Mouse (Mus musculus) thymus, postnatal 10 days (tissue): ENCODE measurements at regions not wholly inside any gene's neighbourhood (a gene's known extent, or its start where the extent isn't known, plus 50 kb on each side); places are given as distances from the start of the nearest gene placed in this dataset.

Source experiments
- DNase-seq, 2 experiments: peaks; one replicate each; pipeline ENCODE4 v3.0.0; 2021; ENCODE audit warnings: low spot score in 2 of 2

GRCm38 (mm10) chr7:37377889-37378521, 395.4 kb downstream of the Zfp536 start:
- DNase-seq, result no peak

- DNase-seq, result no peak
Observed at GRCm38 (mm10) chr7:37387871-37388270, 385.6 kb downstream of the Zfp536 start.

GRCm38 (mm10) chr7:37388843-37389702, 384.4 kb downstream of the Zfp536 start:
- no peak for DNase-seq

- no peak for DNase-seq
Observed at GRCm38 (mm10) chr7:37389703-37390087, 383.7 kb downstream of the Zfp536 start.

- DNase-seq, result no peak
Observed at GRCm38 (mm10) chr7:37390271-37390670, 383.2 kb downstream of the Zfp536 start.

- DNase-seq, result no peak
Observed at GRCm38 (mm10) chr7:37392122-37392521, 381.3 kb downstream of the Zfp536 start.

GRCm38 (mm10) chr7:37392604-37393003, 380.8 kb downstream of the Zfp536 start:
- DNase-seq, result no peak

- DNase-seq, result no peak
Observed at GRCm38 (mm10) chr7:37393071-37393470, 380.4 kb downstream of the Zfp536 start.

GRCm38 (mm10) chr7:37394965-37395426, 378.4 kb downstream of the Zfp536 start:
- DNase-seq, result no peak

GRCm38 (mm10) chr7:37395881-37396513, 377.4 kb downstream of the Zfp536 start:
- no peak for DNase-seq

GRCm38 (mm10) chr7:37403483-37403882, 370.0 kb downstream of the Zfp536 start:
- no peak for DNase-seq

- DNase-seq, result no peak
Observed at GRCm38 (mm10) chr7:37413350-37413749, 360.1 kb downstream of the Zfp536 start.

- DNase-seq, result no peak
Observed at GRCm38 (mm10) chr7:37421704-37422103, 351.7 kb downstream of the Zfp536 start.
